Mouse (Mus musculus): ENCODE measurements around the gene Zfp804a. TPM values are rescaled to one million over a fixed set of nuclear protein-coding genes. Genes with fewer than 3 reads are reported as not detected.

Gene Zfp804a
- polyA plus RNA-seq, 1 experiment from 2014 or later = not detected

DNA sequence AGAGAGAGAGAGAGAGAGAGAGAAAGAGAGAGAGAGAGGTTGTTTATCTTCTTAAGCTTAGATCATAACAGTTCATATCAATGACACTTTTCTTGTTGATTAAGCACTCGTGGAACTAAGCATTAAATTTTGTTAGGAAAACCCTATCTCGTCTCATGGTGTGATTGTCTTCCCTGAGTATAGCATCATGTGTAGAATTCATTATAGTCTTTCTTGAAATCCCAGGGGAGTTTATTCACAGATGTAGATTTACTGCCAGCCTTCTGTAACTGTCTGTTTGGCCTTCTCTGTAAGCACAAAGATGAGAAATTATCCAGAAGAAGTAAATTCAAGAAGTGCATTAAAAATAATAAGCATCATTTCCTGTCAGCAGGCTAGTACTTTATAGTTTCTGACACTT lies 66.6 kb downstream of the Zfp804a start:
- no peaks in the 10 kb centered on the region for H3K27me3 ChIP-seq (replicated peaks; ENCODE audit: insufficient read depth, low read length)
- no peaks in the 10 kb centered on the region for H3K9me3 ChIP-seq (ENCODE audit: low read length)
- H3K27ac ChIP-seq (ENCODE audit: low read length) = no peak overlapping the region
- no peaks in the 10 kb centered on the region for H3K4me1 ChIP-seq (ENCODE audit: insufficient read depth, low read depth, low read length)
- no peak overlapping the region for H3K4me2 ChIP-seq (replicated peaks; ENCODE audit: low read depth, low read length)
- DNase-seq (ENCODE audit: low spot score) (no peak), ATAC-seq (no peak)
- H3K4me3 ChIP-seq (ENCODE audit: low read depth, low read length) = no peak overlapping the region
- no peaks in the 10 kb centered on the region for H3K36me3 ChIP-seq (ENCODE audit: insufficient read depth, low read length)
- 36% methylated on average over 2 of the region's 2 CpGs for WGBS
- H3K9ac ChIP-seq (replicated peaks; ENCODE audit: low read depth) = no peak overlapping the region
- TF ChIP-seq CTCF (IDR thresholded peaks at IDR 0.05) (no peak), EP300 (IDR thresholded peaks at IDR 0.05) (no peak)

- H3K4me3 ChIP-seq (ENCODE audit: low read depth, low read length) = no peak overlapping the region
- H3K27ac ChIP-seq (ENCODE audit: low read length) = no peak overlapping the region
- H3K27me3 ChIP-seq (replicated peaks; ENCODE audit: insufficient read depth, low read length) = no peaks in the 10 kb centered on the region
- H3K9ac ChIP-seq (replicated peaks; ENCODE audit: low read depth) = no peak overlapping the region
- H3K4me1 ChIP-seq (ENCODE audit: insufficient read depth, low read depth, low read length) = no peaks in the 10 kb centered on the region
- H3K9me3 ChIP-seq (ENCODE audit: low read length) = no peaks in the 10 kb centered on the region
- DNase-seq (ENCODE audit: low spot score) (no peak), ATAC-seq (no peak)
- no peak for TF ChIP-seq CTCF (IDR thresholded peaks at IDR 0.05)
- TF ChIP-seq EP300 (IDR thresholded peaks at IDR 0.05) = no peak
- no peak overlapping the region for H3K4me2 ChIP-seq (replicated peaks; ENCODE audit: low read depth, low read length)
- WGBS = 81% methylated on average over 2 of the region's 2 CpGs
- H3K36me3 ChIP-seq (ENCODE audit: insufficient read depth, low read length) = no peaks in the 10 kb centered on the region
These were observed 125.7 kb downstream of the Zfp804a start for GRCm38 (mm10) chr2:82178693-82179092.

DNA sequence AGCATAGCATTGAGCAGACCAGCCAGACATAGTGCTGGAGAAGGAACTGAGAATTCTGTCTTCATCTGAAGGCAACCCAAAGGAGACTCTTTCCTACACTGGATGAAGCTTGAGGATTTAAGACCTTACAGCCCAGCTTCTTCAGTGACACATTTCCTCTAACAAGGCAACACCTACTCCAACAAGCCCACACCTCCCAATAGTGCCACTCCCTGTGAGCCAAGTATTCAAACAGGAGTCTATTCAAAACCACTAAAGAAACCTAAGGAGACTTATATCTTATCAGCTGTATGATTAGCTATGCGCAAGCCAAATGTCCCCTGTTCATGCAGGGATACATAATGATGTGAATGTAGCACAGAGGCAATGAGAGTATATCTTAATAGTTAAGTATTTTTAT lies 128.0 kb downstream of the Zfp804a start:
- H3K36me3 ChIP-seq (ENCODE audit: insufficient read depth, low read length) = no peaks in the 10 kb centered on the region
- 83% methylated on average over 1 of the region's 1 CpGs for WGBS

GRCm38 (mm10) chr2:82199901-82200300 lies 146.9 kb downstream of the Zfp804a start:
- no peak overlapping the region for H3K4me2 ChIP-seq (replicated peaks; ENCODE audit: low read depth, low read length)
- no peak overlapping the region for H3K9ac ChIP-seq (replicated peaks; ENCODE audit: low read depth)
- H3K4me1 ChIP-seq (ENCODE audit: insufficient read depth, low read depth, low read length) = no peaks in the 10 kb centered on the region
- no peaks in the 10 kb centered on the region for H3K9me3 ChIP-seq (ENCODE audit: low read length)
- TF ChIP-seq EP300 (IDR thresholded peaks at IDR 0.05) (no peak), CTCF (IDR thresholded peaks at IDR 0.05) (no peak)
- 46% methylated on average over 5 of the region's 5 CpGs for WGBS
- no peaks in the 10 kb centered on the region for H3K27me3 ChIP-seq (replicated peaks; ENCODE audit: insufficient read depth, low read length)
- no peak overlapping the region for H3K27ac ChIP-seq (ENCODE audit: low read length)
- ATAC-seq = no peak
- H3K4me3 ChIP-seq (ENCODE audit: low read depth, low read length) = no peak overlapping the region
- no peaks in the 10 kb centered on the region for H3K36me3 ChIP-seq (ENCODE audit: insufficient read depth, low read length)
- no peak for DNase-seq (ENCODE audit: low spot score)

More for the DNA sequence above, 128.0 kb downstream of the Zfp804a start:
- no peak for TF ChIP-seq EP300 (IDR thresholded peaks at IDR 0.05)
- no peak for TF ChIP-seq CTCF (IDR thresholded peaks at IDR 0.05)
- no peaks in the 10 kb centered on the region for H3K4me1 ChIP-seq (ENCODE audit: insufficient read depth, low read depth, low read length)
- H3K4me2 ChIP-seq (replicated peaks; ENCODE audit: low read depth, low read length) = no peak overlapping the region
- no peak overlapping the region for H3K9ac ChIP-seq (replicated peaks; ENCODE audit: low read depth)
- no peak for ATAC-seq
- no peak overlapping the region for H3K27ac ChIP-seq (ENCODE audit: low read length)
- no peak overlapping the region for H3K4me3 ChIP-seq (ENCODE audit: low read depth, low read length)
- no peaks in the 10 kb centered on the region for H3K27me3 ChIP-seq (replicated peaks; ENCODE audit: insufficient read depth, low read length)
- DNase-seq (ENCODE audit: low spot score) = no peak
- H3K9me3 ChIP-seq (ENCODE audit: low read length) = no peaks in the 10 kb centered on the region

DNA sequence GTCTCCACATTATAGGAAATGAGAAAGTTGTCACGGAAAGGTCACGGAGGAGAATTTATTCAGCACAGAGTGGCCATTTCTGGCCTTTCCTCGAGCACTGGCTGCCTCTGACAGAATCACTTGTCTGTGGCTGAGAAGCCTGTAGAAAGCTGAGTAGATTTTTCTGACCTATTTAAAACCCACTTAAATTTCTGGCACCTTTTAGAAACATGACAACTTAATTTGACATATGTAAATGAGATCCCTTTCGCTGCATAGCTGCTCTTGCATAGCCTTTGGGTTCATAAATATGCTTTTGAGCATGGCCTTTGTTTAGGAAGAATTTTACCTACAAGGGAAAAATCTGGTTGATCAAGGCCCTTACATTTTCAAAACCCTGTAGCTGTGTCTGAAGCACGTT lies 147.6 kb downstream of the Zfp804a start:
- no peak overlapping the region for H3K4me3 ChIP-seq (ENCODE audit: low read depth, low read length)
- H3K36me3 ChIP-seq (ENCODE audit: insufficient read depth, low read length) = no peaks in the 10 kb centered on the region
- no peaks in the 10 kb centered on the region for H3K9me3 ChIP-seq (ENCODE audit: low read length)
- no peaks in the 10 kb centered on the region for H3K27me3 ChIP-seq (replicated peaks; ENCODE audit: insufficient read depth, low read length)
- H3K4me2 ChIP-seq (replicated peaks; ENCODE audit: low read depth, low read length) = no peak overlapping the region
- TF ChIP-seq EP300 (IDR thresholded peaks at IDR 0.05) = no peak
- 59% methylated on average over 5 of the region's 5 CpGs for WGBS
- DNase-seq (ENCODE audit: low spot score) (no peak), ATAC-seq (no peak)
- H3K9ac ChIP-seq (replicated peaks; ENCODE audit: low read depth) = no peak overlapping the region
- H3K4me1 ChIP-seq (ENCODE audit: insufficient read depth, low read depth, low read length) = no peaks in the 10 kb centered on the region
- no peak overlapping the region for H3K27ac ChIP-seq (ENCODE audit: low read length)

- WGBS = 70% methylated on average over 1 of the region's 1 CpGs
- no peaks in the 10 kb centered on the region for H3K4me1 ChIP-seq (ENCODE audit: insufficient read depth, low read depth, low read length)
- H3K27me3 ChIP-seq (replicated peaks; ENCODE audit: insufficient read depth, low read length) = no peaks in the 10 kb centered on the region
- H3K4me2 ChIP-seq (replicated peaks; ENCODE audit: low read depth, low read length) = no peak overlapping the region
- H3K27ac ChIP-seq (ENCODE audit: low read length) = no peak overlapping the region
- DNase-seq (ENCODE audit: low spot score) (no peak), ATAC-seq (no peak)
- no peak overlapping the region for H3K4me3 ChIP-seq (ENCODE audit: low read depth, low read length)
- no peaks in the 10 kb centered on the region for H3K9me3 ChIP-seq (ENCODE audit: low read length)
- no peak overlapping the region for H3K9ac ChIP-seq (replicated peaks; ENCODE audit: low read depth)
- TF ChIP-seq EP300 (IDR thresholded peaks at IDR 0.05) (no peak), CTCF (IDR thresholded peaks at IDR 0.05) (no peak)
- no peaks in the 10 kb centered on the region for H3K36me3 ChIP-seq (ENCODE audit: insufficient read depth, low read length)
These were observed 157.6 kb downstream of the Zfp804a start for GRCm38 (mm10) chr2:82210605-82211004.

GRCm38 (mm10) chr2:82211972-82212371 lies 158.9 kb downstream of the Zfp804a start:
- Histone ChIP-seq H3K27ac (ENCODE audit: low read length) (no peak overlapping the region), H3K9me3 (ENCODE audit: low read length) (no peaks in the 10 kb centered on the region), H3K27me3 (replicated peaks; ENCODE audit: insufficient read depth, low read length) (no peaks in the 10 kb centered on the region), H3K4me3 (ENCODE audit: low read depth, low read length) (no peak overlapping the region), H3K36me3 (ENCODE audit: insufficient read depth, low read length) (no peaks in the 10 kb centered on the region), H3K9ac (replicated peaks; ENCODE audit: low read depth) (no peak overlapping the region), H3K4me1 (ENCODE audit: insufficient read depth, low read depth, low read length) (no peaks in the 10 kb centered on the region), H3K4me2 (replicated peaks; ENCODE audit: low read depth, low read length) (no peak overlapping the region)
- no peak for TF ChIP-seq CTCF (IDR thresholded peaks at IDR 0.05)
- TF ChIP-seq EP300 (IDR thresholded peaks at IDR 0.05) = no peak
- 91% methylated on average over 1 of the region's 1 CpGs for WGBS
- DNase-seq (ENCODE audit: low spot score) (no peak), ATAC-seq (no peak)
